Comparison of ENCODE assay signal across 8 mouse cellular contexts in the genomic region with DNA sequence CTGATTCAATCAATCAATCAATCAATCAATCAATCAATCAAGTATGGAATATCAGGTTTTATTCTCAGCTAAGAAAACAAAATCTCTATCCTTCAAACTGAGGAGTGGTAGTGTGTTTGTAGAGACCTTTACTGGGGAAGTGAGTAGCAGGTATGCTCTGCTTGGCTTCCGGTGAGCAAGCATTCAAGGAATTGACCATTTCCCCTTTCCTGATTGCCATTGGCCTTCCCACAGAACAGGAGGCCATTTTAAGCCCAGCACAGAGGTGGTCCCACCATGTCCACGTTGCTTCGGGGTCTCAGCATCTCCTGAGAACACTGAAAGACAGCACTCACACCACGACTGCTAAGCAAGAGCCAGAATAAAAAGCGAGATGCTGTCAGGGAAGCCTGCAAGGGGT.
DNase-seq lines count a peak whose midpoint lies in the region; ATAC-seq and TF ChIP-seq lines count a peak whose summit lies in the region.
"Had no signal": no experiment of that assay in that cellular context is flagged by ENCODE, and none has a peak within 500 bp of the region (broad histone marks: within the 10 kb centered on the region; RNA-seq: fewer than 3 reads in every experiment).

No protein-coding gene starts in this region.

- intact Hi-C loops in heart, postnatal 10 days (cut with DNase I) = loop anchor here (5.0 kb wide), 1 partner anchor 93 kb away; no protein-coding TSS in a partner anchor

- DNase-seq in heart, postnatal 0 days (ENCODE audit: low spot score) = no peak
- no peak for DNase-seq in heart, postnatal 10 days
- no peak for DNase-seq in lung, postnatal 0 days (ENCODE audit: low spot score)
- no peak for DNase-seq in lung, adult 2 months
- no peak for DNase-seq in Muller cell, postnatal 12 days (ENCODE audit: inconsistent ontology term)
- DNase-seq: thymus, postnatal 36 days had no signal

- H3K9me3 ChIP-seq in heart, postnatal 0 days (replicated peaks; ENCODE audit: control insufficient read depth, low read length) = no peaks in the 10 kb centered on the region
- H3K9me3 ChIP-seq in lung, postnatal 0 days (ENCODE audit: low read length) = no peaks in the 10 kb centered on the region
- no peaks in the 10 kb centered on the region for H3K9me3 ChIP-seq in intestine, embryonic 16.5 days (ENCODE audit: control insufficient read depth, low read length)
- H3K9me3 ChIP-seq in stomach, embryonic 14.5 days (ENCODE audit: control insufficient read depth, low read depth, low read length) = no peaks in the 10 kb centered on the region

- no peak for TF ChIP-seq POLR2A in lung, adult 2 months (IDR thresholded peaks at IDR 0.05; ENCODE audit: borderline replicate concordance, extremely low read depth, low read depth, low read length)

- H3K4me3 ChIP-seq in heart, postnatal 0 days (ENCODE audit: low read depth, low read length) = peak overlapping the region; percentile 21
- H3K4me3 ChIP-seq in lung, postnatal 0 days (ENCODE audit: low read depth, low read length) = no peak overlapping the region
- H3K4me3 ChIP-seq in lung, adult 2 months (replicated peaks; ENCODE audit: extremely low read depth, low read depth, low read length) = no peak overlapping the region
- H3K4me3 ChIP-seq in intestine, embryonic 16.5 days (ENCODE audit: low read length) = no peak overlapping the region
- H3K4me3 ChIP-seq in stomach, embryonic 14.5 days (ENCODE audit: low read depth, low read length) = no peak overlapping the region

- TF ChIP-seq CTCF in heart, postnatal 0 days (IDR thresholded peaks at IDR 0.05; ENCODE audit: low read depth) = no peak
- TF ChIP-seq CTCF in lung, postnatal 0 days (IDR thresholded peaks at IDR 0.05) = no peak
- TF ChIP-seq CTCF in lung, adult 2 months (IDR thresholded peaks at IDR 0.05; ENCODE audit: insufficient read depth, low read length) = no peak

- H3K36me3 ChIP-seq in heart, postnatal 0 days (replicated peaks; ENCODE audit: control insufficient read depth, insufficient read depth, low read length) = no peaks in the 10 kb centered on the region
- no peaks in the 10 kb centered on the region for H3K36me3 ChIP-seq in lung, postnatal 0 days (ENCODE audit: insufficient read depth, low read length)
- H3K36me3 ChIP-seq in intestine, embryonic 16.5 days (ENCODE audit: control insufficient read depth, insufficient read depth, low read length) = no peaks in the 10 kb centered on the region
- no peaks in the 10 kb centered on the region for H3K36me3 ChIP-seq in stomach, embryonic 14.5 days (ENCODE audit: control insufficient read depth, insufficient read depth, low read length)

- H3K9ac ChIP-seq in heart, postnatal 0 days (replicated peaks; ENCODE audit: low read depth, low read length) = no peak overlapping the region; the same call in 1 of the 2 replicates
- no peak overlapping the region for H3K9ac ChIP-seq in lung, postnatal 0 days (replicated peaks; ENCODE audit: low read depth)
- no peak overlapping the region; the same call in 1 of the 2 replicates for H3K9ac ChIP-seq in intestine, embryonic 16.5 days (ENCODE audit: low read depth, low read length)
- no peak overlapping the region for H3K9ac ChIP-seq in stomach, embryonic 14.5 days (replicated peaks; ENCODE audit: low read depth, low read length)

- peak overlapping the region; percentile 60 for H3K4me2 ChIP-seq in heart, postnatal 0 days (ENCODE audit: low read depth, low read length)
- peak overlapping the region; percentile 40 for H3K4me2 ChIP-seq in lung, postnatal 0 days (replicated peaks; ENCODE audit: low read depth, low read length)
- H3K4me2 ChIP-seq in intestine, embryonic 16.5 days (ENCODE audit: low read depth, low read length) = peak overlapping the region; percentile 32
- peak overlapping the region; percentile 13; the same call in 1 of the 2 replicates for H3K4me2 ChIP-seq in stomach, embryonic 14.5 days (replicated peaks; ENCODE audit: low read depth, low read length)

- H3K27me3 ChIP-seq in heart, postnatal 0 days (ENCODE audit: control insufficient read depth, insufficient read depth, low read length) = no peaks in the 10 kb centered on the region
- H3K27me3 ChIP-seq in lung, postnatal 0 days (replicated peaks; ENCODE audit: insufficient read depth, low read length) = no peaks in the 10 kb centered on the region
- 0 out of 2 replicates have a peak, but pooled peaks cover 1% of the 10 kb centered on the region for H3K27me3 ChIP-seq in intestine, embryonic 16.5 days (replicated peaks; ENCODE audit: control insufficient read depth, insufficient read depth, low read length)
- H3K27me3 ChIP-seq in stomach, embryonic 14.5 days (ENCODE audit: control insufficient read depth, insufficient read depth, low read length) = no peaks in the 10 kb centered on the region

- no peak for ATAC-seq in heart, postnatal 0 days (ENCODE audit: insufficient read depth, low read depth)
- ATAC-seq in lung, postnatal 0 days = peak; percentile 14; the same call in 1 of the 2 replicates
- no peak for ATAC-seq in intestine, embryonic 16.5 days
- no peak for ATAC-seq in stomach, embryonic 14.5 days (ENCODE audit: insufficient number of reproducible peaks, insufficient read depth, low FRiP score, low read depth)

- H3K27ac ChIP-seq in heart, postnatal 0 days (ENCODE audit: low read depth) = peak overlapping the region; percentile 44
- no peak overlapping the region for H3K27ac ChIP-seq in lung, postnatal 0 days (ENCODE audit: low read length)
- H3K27ac ChIP-seq in intestine, embryonic 16.5 days (ENCODE audit: low read length) = peak overlapping the region; percentile 30; the same call in 1 of the 2 replicates
- H3K27ac ChIP-seq in stomach, embryonic 14.5 days (ENCODE audit: low read length) = no peak overlapping the region

- H3K4me1 ChIP-seq in heart, postnatal 0 days (ENCODE audit: control insufficient read depth, insufficient read depth) = peaks cover 16% of the 10 kb centered on the region
- H3K4me1 ChIP-seq in lung, postnatal 0 days (ENCODE audit: insufficient read depth, low read depth, low read length) = peaks cover 5% of the 10 kb centered on the region; the same call in 1 of the 2 replicates
- H3K4me1 ChIP-seq in lung, adult 2 months (ENCODE audit: control insufficient read depth, insufficient read depth, low read length) = peaks cover 13% of the 10 kb centered on the region
- peaks cover 11% of the 10 kb centered on the region for H3K4me1 ChIP-seq in intestine, embryonic 16.5 days (ENCODE audit: control insufficient read depth, insufficient read depth, low read length)
- H3K4me1 ChIP-seq in stomach, embryonic 14.5 days (ENCODE audit: control insufficient read depth, insufficient read depth, low read length) = peaks cover 10% of the 10 kb centered on the region

- TF ChIP-seq EP300 in heart, postnatal 0 days (IDR thresholded peaks at IDR 0.05; ENCODE audit: low read depth) = no peak
- no peak for TF ChIP-seq EP300 in lung, postnatal 0 days (IDR thresholded peaks at IDR 0.05)

- 18% methylated on average over 5 of the region's 5 CpGs for WGBS in heart, postnatal 0 days
- WGBS in lung, postnatal 0 days = 15% methylated on average over 5 of the region's 5 CpGs
- 12% methylated on average over 5 of the region's 5 CpGs for WGBS in lung, adult 2 months
- 27% methylated on average over 5 of the region's 5 CpGs for WGBS in intestine, embryonic 16.5 days
- WGBS in stomach, embryonic 14.5 days = 19% methylated on average over 5 of the region's 5 CpGs

Comparison
In these comparisons a context has a peak if more than half of its experiments do, and no peak if none do; other contexts are left out.
1. H3K27ac ChIP-seq: peak in heart, postnatal 0 days (single experiment) and intestine, embryonic 16.5 days (single experiment); none in lung, postnatal 0 days (single experiment) and stomach, embryonic 14.5 days (single experiment).
2. Peak in every context shown above with its lines, with median percentiles within 50 percentile points of each other: H3K4me2 ChIP-seq.